Mouse (Mus musculus): ENCODE measurements at regions not wholly inside any gene's neighbourhood (a gene's known extent, or its start where the extent isn't known, plus 50 kb on each side); places are given as distances from the start of the nearest gene placed in this dataset.

DNA sequence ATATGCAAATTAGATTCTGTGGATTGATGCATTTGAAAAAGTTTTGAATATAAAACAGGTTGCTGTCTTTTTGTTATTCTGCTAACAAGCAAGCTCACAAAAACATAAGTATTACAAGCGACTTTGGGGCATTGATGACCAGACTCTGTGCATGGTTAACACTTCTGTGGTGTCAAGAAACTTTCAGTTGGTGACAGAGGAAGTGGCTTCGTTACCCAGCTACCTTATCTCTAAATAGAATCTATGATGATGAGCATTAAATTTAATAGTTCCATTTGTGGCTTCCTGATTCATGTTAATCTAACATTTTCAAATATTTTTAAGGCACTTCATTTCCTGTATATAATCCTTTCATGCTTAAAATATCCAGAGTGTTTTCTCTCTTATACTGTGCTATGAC, 100.8 kb downstream of the Tm2d1 start:
- H3K9me3 ChIP-seq (ENCODE audit: control insufficient read depth, low read length), result no peaks in the 10 kb centered on the region
- no peaks in the 10 kb centered on the region for H3K36me3 ChIP-seq (replicated peaks; ENCODE audit: control insufficient read depth, insufficient read depth)
- WGBS, result 57% methylated on average over 2 of the region's 2 CpGs
- H3K4me1 ChIP-seq (replicated peaks; ENCODE audit: control insufficient read depth, insufficient read depth, low read length), result no peaks in the 10 kb centered on the region
- no peak overlapping the region for H3K27ac ChIP-seq
- no peak overlapping the region for H3K4me3 ChIP-seq (replicated peaks; ENCODE audit: low read length)
- no peak for DNase-seq (ENCODE audit: low spot score)
- no peak overlapping the region for H3K4me2 ChIP-seq (replicated peaks)
- H3K27me3 ChIP-seq (ENCODE audit: control insufficient read depth, insufficient read depth, low read length), result no peaks in the 10 kb centered on the region
- H3K9ac ChIP-seq, result no peak overlapping the region
- ATAC-seq (ENCODE audit: low FRiP score), result no peak

DNA sequence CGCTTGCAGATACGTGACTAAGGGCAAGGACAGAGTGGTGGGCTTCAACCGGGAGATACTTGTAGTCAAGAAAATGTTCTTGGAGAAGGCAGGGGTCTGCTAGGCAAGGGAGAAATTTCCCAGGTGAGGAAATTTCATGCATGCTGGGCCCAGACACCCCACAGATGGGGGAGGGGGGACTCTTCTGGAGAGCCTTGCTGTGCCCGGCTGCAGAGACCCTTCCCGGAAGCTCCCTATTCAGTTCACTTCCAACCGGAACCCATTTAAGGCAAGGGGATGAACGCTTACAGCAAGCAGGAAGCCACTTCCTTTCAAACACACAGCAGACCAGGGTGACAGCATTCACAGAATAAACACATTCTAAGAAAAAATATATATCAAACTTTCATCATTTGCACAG, 124.8 kb downstream of the Tm2d1 start:
- ATAC-seq (ENCODE audit: low FRiP score) (no peak), DNase-seq (ENCODE audit: low spot score) (no peak)
- whole genome bisulfite sequencing, result 88% methylated on average over 7 of the region's 7 CpGs
- H3K9me3 ChIP-seq (ENCODE audit: control insufficient read depth, low read length), result no peaks in the 10 kb centered on the region
- 0 out of 2 replicates have a peak, but pooled peaks cover 4% of the 10 kb centered on the region for H3K4me1 ChIP-seq (replicated peaks; ENCODE audit: control insufficient read depth, insufficient read depth, low read length)
- no peak overlapping the region for H3K4me3 ChIP-seq (replicated peaks; ENCODE audit: low read length)
- H3K36me3 ChIP-seq (replicated peaks; ENCODE audit: control insufficient read depth, insufficient read depth), result no peaks in the 10 kb centered on the region
- no peak overlapping the region for H3K9ac ChIP-seq
- H3K27me3 ChIP-seq (ENCODE audit: control insufficient read depth, insufficient read depth, low read length), result no peaks in the 10 kb centered on the region
- H3K27ac ChIP-seq, result no peak overlapping the region
- H3K4me2 ChIP-seq (replicated peaks), result no peak overlapping the region

DNA sequence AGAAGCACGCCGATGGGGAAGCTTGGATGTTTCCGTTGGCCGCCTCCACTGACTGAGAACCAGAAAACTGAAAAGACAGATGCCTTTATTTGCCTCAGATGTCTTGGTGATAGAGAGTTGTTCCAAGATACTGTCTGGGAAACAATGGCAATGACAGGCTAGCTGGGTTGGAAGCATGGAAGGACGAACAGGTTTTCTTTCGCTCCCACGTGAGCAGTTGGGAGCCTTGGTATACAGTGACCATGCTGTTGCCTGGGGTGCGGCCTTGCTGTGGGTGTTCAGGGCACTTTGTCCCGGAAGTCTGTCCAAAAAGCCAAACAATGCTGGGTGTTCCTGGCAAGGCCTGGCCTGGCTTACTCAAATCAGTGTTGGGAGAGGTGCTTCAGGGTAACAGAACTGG, 125.4 kb downstream of the Tm2d1 start:
- DNase-seq (ENCODE audit: low spot score), result no peak
- no peaks in the 10 kb centered on the region for H3K27me3 ChIP-seq (ENCODE audit: control insufficient read depth, insufficient read depth, low read length)

DNA sequence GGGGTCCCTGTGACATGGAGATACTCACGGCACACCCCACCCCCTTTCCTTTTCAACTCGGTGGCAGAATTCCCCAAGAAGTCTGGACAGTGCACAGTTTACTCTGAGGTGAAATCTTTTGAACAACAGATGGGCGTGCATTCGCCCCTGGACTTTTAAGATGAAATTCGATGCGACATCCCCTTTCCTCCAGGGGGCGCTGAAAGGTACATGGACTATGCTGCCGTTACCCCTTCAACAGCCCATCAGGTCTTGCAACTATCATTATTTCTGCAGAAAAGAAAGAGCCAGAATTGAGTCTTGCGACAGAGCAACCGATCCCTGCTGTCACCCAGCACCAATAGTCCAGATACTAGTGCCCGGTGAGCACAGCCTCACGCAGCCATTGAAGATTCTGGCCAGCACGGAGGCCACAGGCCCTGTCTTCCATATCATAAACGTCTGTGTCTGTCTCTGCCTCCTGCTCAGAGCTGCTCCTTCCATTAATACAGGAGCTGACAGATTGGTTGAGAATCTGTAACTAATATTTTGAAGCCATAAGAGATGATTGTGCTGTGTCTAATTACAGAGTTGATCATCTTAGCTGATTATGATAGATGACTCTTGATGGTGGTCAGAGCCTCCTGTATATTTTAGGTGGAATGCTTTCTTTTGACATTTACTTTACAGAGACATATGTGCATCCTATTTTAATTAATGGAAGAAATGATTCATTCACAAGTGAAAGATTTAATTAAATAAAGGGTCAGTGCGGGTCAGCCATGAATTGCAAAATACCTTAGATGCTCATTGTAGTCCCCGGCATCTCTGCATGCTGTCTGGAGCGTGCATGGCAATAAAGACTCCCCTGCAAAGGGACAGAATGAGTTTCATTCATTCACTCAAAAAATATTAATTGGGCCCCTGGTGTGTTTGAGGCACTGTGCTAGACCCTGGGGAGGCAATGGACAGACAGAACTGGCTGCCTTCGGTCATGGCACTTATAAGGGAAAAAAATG, 128.0 kb downstream of the Tm2d1 start:
- no peak overlapping the region for H3K27ac ChIP-seq
- no peak for DNase-seq (ENCODE audit: low spot score)
- no peak overlapping the region for H3K4me3 ChIP-seq (replicated peaks; ENCODE audit: low read length)
- peak; percentile 37; the same call in 1 of the 2 replicates for ATAC-seq (ENCODE audit: low FRiP score)
- no peaks in the 10 kb centered on the region for H3K9me3 ChIP-seq (ENCODE audit: control insufficient read depth, low read length)
- H3K27me3 ChIP-seq (ENCODE audit: control insufficient read depth, insufficient read depth, low read length), result no peaks in the 10 kb centered on the region
- H3K4me2 ChIP-seq (replicated peaks), result no peak overlapping the region; the same call in 1 of the 2 replicates
- WGBS, result 37% methylated on average over 18 of the region's 18 CpGs
- H3K36me3 ChIP-seq (replicated peaks; ENCODE audit: control insufficient read depth, insufficient read depth), result no peaks in the 10 kb centered on the region
- no peak overlapping the region for H3K9ac ChIP-seq
- 0 out of 2 replicates have a peak, but pooled peaks cover 4% of the 10 kb centered on the region for H3K4me1 ChIP-seq (replicated peaks; ENCODE audit: control insufficient read depth, insufficient read depth, low read length)

More for the DNA sequence above, 125.4 kb downstream of the Tm2d1 start:
- Histone ChIP-seq H3K4me3 (replicated peaks; ENCODE audit: low read length) (no peak overlapping the region), H3K4me1 (replicated peaks; ENCODE audit: control insufficient read depth, insufficient read depth, low read length) (0 out of 2 replicates have a peak, but pooled peaks cover 4% of the 10 kb centered on the region), H3K4me2 (replicated peaks) (no peak overlapping the region), H3K9me3 (ENCODE audit: control insufficient read depth, low read length) (no peaks in the 10 kb centered on the region), H3K9ac (no peak overlapping the region), H3K27ac (no peak overlapping the region), H3K36me3 (replicated peaks; ENCODE audit: control insufficient read depth, insufficient read depth) (no peaks in the 10 kb centered on the region)
- whole genome bisulfite sequencing, result 76% methylated on average over 9 of the region's 9 CpGs
- no peak for ATAC-seq (ENCODE audit: low FRiP score)

DNA sequence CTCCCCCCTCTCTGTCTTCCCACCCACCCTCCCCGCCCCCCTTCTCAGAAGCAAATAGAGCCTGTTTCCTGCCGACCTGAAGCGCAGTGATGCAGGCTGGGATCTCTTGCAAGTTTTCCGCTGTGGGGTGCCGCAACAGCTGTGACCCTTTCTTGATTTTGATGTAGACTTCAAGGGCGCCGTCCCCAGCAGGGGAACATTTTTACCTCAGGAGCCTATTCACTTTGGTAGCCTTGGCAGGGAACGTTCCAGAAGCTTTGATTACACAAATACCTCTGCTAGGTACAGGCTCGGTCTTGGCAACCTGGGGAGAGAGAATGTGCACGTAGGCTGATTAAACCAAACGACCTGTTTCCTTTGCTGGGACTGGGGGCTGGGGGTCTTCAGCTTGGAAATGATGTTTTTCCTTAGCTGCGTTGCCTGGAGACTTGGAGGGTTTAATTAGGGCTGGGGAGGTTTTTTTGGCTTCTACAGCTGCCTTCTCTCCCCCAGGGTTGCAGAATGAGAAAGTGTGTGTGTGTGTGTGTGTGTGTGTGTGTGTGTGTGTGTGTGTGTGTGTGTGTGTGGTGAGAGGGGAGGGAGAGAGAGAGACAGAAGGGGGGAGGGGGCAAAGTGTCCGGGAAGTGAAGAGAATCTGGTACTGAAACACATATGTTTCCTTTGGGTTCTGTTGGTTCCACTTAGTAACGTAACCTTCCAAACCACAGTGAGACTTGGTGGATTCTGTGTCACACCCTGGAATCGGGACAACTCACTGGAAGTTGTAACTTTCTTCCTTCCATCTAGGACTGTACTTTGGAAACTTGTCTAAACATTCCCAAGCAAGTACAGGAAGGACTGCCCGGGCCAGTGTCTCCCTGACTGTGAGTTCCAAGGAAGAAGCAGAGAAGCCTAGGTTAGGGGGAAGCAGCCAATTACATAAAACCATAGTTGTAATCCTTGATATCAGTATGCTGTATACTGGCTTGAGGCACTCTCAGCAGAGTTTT, 138.9 kb downstream of the Tm2d1 start:
- H3K4me3 ChIP-seq (replicated peaks; ENCODE audit: low read length), result peak overlapping the region; percentile 29
- peak overlapping the region; percentile 48 for H3K9ac ChIP-seq
- H3K36me3 ChIP-seq (replicated peaks; ENCODE audit: control insufficient read depth, insufficient read depth), result no peaks in the 10 kb centered on the region
- no peaks in the 10 kb centered on the region for H3K27me3 ChIP-seq (ENCODE audit: control insufficient read depth, insufficient read depth, low read length)
- H3K9me3 ChIP-seq (ENCODE audit: control insufficient read depth, low read length), result peaks cover 1% of the 10 kb centered on the region; the same call in 1 of the 2 replicates
- ATAC-seq (ENCODE audit: low FRiP score) (peak; percentile 80), DNase-seq (ENCODE audit: low spot score) (peak; percentile 72)
- H3K4me2 ChIP-seq (replicated peaks), result peak overlapping the region; percentile 58
- 6% methylated on average over 15 of the region's 16 CpGs for WGBS
- H3K27ac ChIP-seq, result peak overlapping the region; percentile 59; the same call in 1 of the 2 replicates
- H3K4me1 ChIP-seq (replicated peaks; ENCODE audit: control insufficient read depth, insufficient read depth, low read length), result 0 out of 2 replicates have a peak, but pooled peaks cover 8% of the 10 kb centered on the region

DNA sequence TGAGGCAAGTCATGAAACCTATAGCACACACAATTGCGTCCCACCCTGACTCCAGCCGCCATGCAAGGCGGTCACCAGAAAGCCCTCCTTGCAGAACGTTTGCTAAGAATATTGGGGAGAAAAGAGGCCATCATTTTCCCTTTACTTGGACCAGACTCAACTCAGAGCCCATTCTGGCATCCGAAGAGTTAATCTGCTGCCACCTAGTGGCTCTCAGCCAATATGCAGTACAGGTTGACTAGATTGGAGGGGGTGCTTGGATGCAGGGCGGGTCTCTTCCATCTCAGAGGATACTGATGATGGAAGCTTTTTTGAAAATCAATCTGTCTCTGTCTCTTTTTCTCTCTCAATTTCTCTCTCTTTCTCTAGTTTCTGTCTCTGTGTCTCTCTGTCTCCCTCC, 139.6 kb downstream of the Tm2d1 start:
- peak overlapping the region; percentile 12; the same call in 1 of the 2 replicates for H3K27ac ChIP-seq
- no peaks in the 10 kb centered on the region for H3K27me3 ChIP-seq (ENCODE audit: control insufficient read depth, insufficient read depth, low read length)
- peak; percentile 91 for DNase-seq (ENCODE audit: low spot score)
- 0 out of 2 replicates have a peak, but pooled peaks cover 8% of the 10 kb centered on the region for H3K4me1 ChIP-seq (replicated peaks; ENCODE audit: control insufficient read depth, insufficient read depth, low read length)
- no peaks in the 10 kb centered on the region for H3K36me3 ChIP-seq (replicated peaks; ENCODE audit: control insufficient read depth, insufficient read depth)
- H3K9me3 ChIP-seq (ENCODE audit: control insufficient read depth, low read length), result no peaks in the 10 kb centered on the region
- under 1% methylated on average over 6 of the region's 6 CpGs for WGBS
- peak overlapping the region; percentile 58 for H3K4me2 ChIP-seq (replicated peaks)
- H3K9ac ChIP-seq, result peak overlapping the region; percentile 17; the same call in 1 of the 2 replicates
- ATAC-seq (ENCODE audit: low FRiP score), result peak; percentile 90
- H3K4me3 ChIP-seq (replicated peaks; ENCODE audit: low read length), result peak overlapping the region; percentile 29; the same call in 1 of the 2 replicates

DNA sequence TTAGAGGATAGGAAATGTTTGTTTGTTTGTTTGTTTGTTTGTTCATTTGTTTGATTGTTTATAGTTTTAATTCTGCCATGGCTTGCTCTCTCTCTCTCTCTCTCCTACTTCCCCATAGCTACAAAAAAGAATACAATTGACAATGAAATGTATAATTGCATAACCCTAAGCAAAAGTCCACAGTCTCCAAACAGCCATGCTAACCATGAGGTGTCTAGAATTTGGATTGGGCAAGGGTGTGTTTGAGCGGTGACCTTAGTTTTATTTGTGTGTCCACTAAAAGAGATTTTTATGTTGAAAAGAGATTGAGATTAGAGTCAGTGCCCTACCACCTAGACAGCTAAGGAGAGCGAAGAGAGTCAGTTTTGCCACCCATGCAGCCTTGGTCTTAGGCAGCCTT, 141.2 kb downstream of the Tm2d1 start:
- 97% methylated on average over 2 of the region's 2 CpGs for WGBS

DNA sequence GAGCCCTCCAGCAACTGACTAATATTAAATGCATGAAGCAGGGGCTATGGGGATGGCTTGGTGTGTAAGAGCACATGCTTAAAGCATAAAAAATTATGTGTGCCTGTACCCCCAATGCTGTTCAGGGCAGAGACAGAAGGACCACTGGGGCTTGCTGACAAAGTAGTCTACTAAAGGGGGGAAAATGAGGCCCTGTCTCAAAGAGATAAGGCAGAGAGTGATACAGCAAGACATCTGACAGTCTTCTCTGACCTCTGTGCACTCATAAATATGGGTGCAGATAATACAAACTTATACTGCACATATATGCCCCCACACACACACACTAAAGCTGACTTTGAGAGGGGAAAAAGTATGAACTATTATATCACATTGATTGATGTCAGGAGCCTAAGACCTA, 142.8 kb downstream of the Tm2d1 start:
- DNase-seq (ENCODE audit: low spot score) (no peak), ATAC-seq (ENCODE audit: low FRiP score) (no peak)
- Histone ChIP-seq H3K27me3 (ENCODE audit: control insufficient read depth, insufficient read depth, low read length) (no peaks in the 10 kb centered on the region), H3K4me3 (replicated peaks; ENCODE audit: low read length) (no peak overlapping the region), H3K9me3 (ENCODE audit: control insufficient read depth, low read length) (no peaks in the 10 kb centered on the region), H3K36me3 (replicated peaks; ENCODE audit: control insufficient read depth, insufficient read depth) (no peaks in the 10 kb centered on the region), H3K27ac (no peak overlapping the region), H3K9ac (no peak overlapping the region), H3K4me2 (replicated peaks) (no peak overlapping the region), H3K4me1 (replicated peaks; ENCODE audit: control insufficient read depth, insufficient read depth, low read length) (0 out of 2 replicates have a peak, but pooled peaks cover 8% of the 10 kb centered on the region)

More for the DNA sequence above, 141.2 kb downstream of the Tm2d1 start:
- H3K36me3 ChIP-seq (replicated peaks; ENCODE audit: control insufficient read depth, insufficient read depth), result no peaks in the 10 kb centered on the region
- no peak overlapping the region for H3K4me2 ChIP-seq (replicated peaks)
- no peaks in the 10 kb centered on the region for H3K27me3 ChIP-seq (ENCODE audit: control insufficient read depth, insufficient read depth, low read length)
- no peak for ATAC-seq (ENCODE audit: low FRiP score)
- H3K9ac ChIP-seq, result no peak overlapping the region
- no peak overlapping the region for H3K4me3 ChIP-seq (replicated peaks; ENCODE audit: low read length)
- no peak overlapping the region for H3K27ac ChIP-seq
- H3K9me3 ChIP-seq (ENCODE audit: control insufficient read depth, low read length), result no peaks in the 10 kb centered on the region
- DNase-seq (ENCODE audit: low spot score), result no peak
- H3K4me1 ChIP-seq (replicated peaks; ENCODE audit: control insufficient read depth, insufficient read depth, low read length), result 0 out of 2 replicates have a peak, but pooled peaks cover 8% of the 10 kb centered on the region
